Mouse (Mus musculus): ENCODE measurements around the gene Lyl1. TPM values are rescaled to one million over a fixed set of nuclear protein-coding genes. Genes with fewer than 3 reads are reported as not detected.

The Lyl1 gene
- polyA plus RNA-seq, 1 experiment = 6.6 TPM

GRCm38 (mm10) chr8:84699861-84700322, 1.4 kb upstream of the Lyl1 start:
- DNase-seq (ENCODE audit: low read depth, low spot score) = no peak
- 59% methylated on average over 7 of the region's 7 CpGs for WGBS

GRCm38 (mm10) chr8:84700526-84700925, 731 bp upstream of the Lyl1 start:
- WGBS = 72% methylated on average over 5 of the region's 5 CpGs
- DNase-seq (ENCODE audit: low read depth, low spot score) = no peak

GRCm38 (mm10) chr8:84702561-84702960, 1.3 kb downstream of the Lyl1 start:
- 73% methylated on average over 9 of the region's 9 CpGs for WGBS
- no peak for DNase-seq (ENCODE audit: low read depth, low spot score)

- DNase-seq (ENCODE audit: low read depth, low spot score) = no peak
- 81% methylated on average over 6 of the region's 6 CpGs for WGBS
Observed at GRCm38 (mm10) chr8:84702963-84703465, 1.8 kb downstream of the Lyl1 start.

GRCm38 (mm10) chr8:84703466-84704249, 2.4 kb downstream of the Lyl1 start:
- 18% methylated on average over 38 of the region's 38 CpGs for WGBS
- DNase-seq (ENCODE audit: low read depth, low spot score) = no peak

- 13% methylated on average over 16 of the region's 16 CpGs for WGBS
- DNase-seq (ENCODE audit: low read depth, low spot score) = no peak
Observed at GRCm38 (mm10) chr8:84704356-84704755, 3.1 kb downstream of the Lyl1 start.

- WGBS = 16% methylated on average over 61 of the region's 61 CpGs
- DNase-seq (ENCODE audit: low read depth, low spot score) = no peak
Observed at GRCm38 (mm10) chr8:84704867-84705831, 3.9 kb downstream of the Lyl1 start.

GRCm38 (mm10) chr8:84705960-84706359, 4.7 kb downstream of the Lyl1 start:
- DNase-seq (ENCODE audit: low read depth, low spot score) = no peak
- WGBS = 30% methylated on average over 12 of the region's 12 CpGs

GRCm38 (mm10) chr8:84706610-84707266, 5.5 kb downstream of the Lyl1 start:
- DNase-seq (ENCODE audit: low read depth, low spot score) = no peak
- WGBS = 23% methylated on average over 45 of the region's 45 CpGs

GRCm38 (mm10) chr8:84707267-84707883, 6.1 kb downstream of the Lyl1 start:
- 20% methylated on average over 22 of the region's 22 CpGs for WGBS
- no peak for DNase-seq (ENCODE audit: low read depth, low spot score)

- 60% methylated on average over 15 of the region's 15 CpGs for WGBS
- DNase-seq (ENCODE audit: low read depth, low spot score) = no peak
Observed at GRCm38 (mm10) chr8:84708071-84708541, 6.8 kb downstream of the Lyl1 start.

- 32% methylated on average over 12 of the region's 12 CpGs for WGBS
- DNase-seq (ENCODE audit: low read depth, low spot score) = no peak
Observed at GRCm38 (mm10) chr8:84708774-84709475, 7.7 kb downstream of the Lyl1 start.

GRCm38 (mm10) chr8:84709931-84710330, 8.7 kb downstream of the Lyl1 start:
- WGBS = 100% methylated on average over 1 of the region's 1 CpGs
- no peak for DNase-seq (ENCODE audit: low read depth, low spot score)

GRCm38 (mm10) chr8:84711312-84711711, 10.1 kb downstream of the Lyl1 start:
- 56% methylated on average over 3 of the region's 3 CpGs for WGBS
- DNase-seq (ENCODE audit: low read depth, low spot score) = no peak

GRCm38 (mm10) chr8:84711933-84712758, 10.9 kb downstream of the Lyl1 start:
- WGBS = 58% methylated on average over 11 of the region's 11 CpGs
- no peak for DNase-seq (ENCODE audit: low read depth, low spot score)

GRCm38 (mm10) chr8:84712759-84713120, 11.5 kb downstream of the Lyl1 start:
- no peak for DNase-seq (ENCODE audit: low read depth, low spot score)
- WGBS = 57% methylated on average over 3 of the region's 3 CpGs

- 82% methylated on average over 4 of the region's 4 CpGs for WGBS
- DNase-seq (ENCODE audit: low read depth, low spot score) = no peak
Observed at GRCm38 (mm10) chr8:84713381-84713780, 12.1 kb downstream of the Lyl1 start.

- no peak for DNase-seq (ENCODE audit: low read depth, low spot score)
- 94% methylated on average over 4 of the region's 4 CpGs for WGBS
Observed at GRCm38 (mm10) chr8:84714161-84714560, 12.9 kb downstream of the Lyl1 start.

All from large intestine, adult 2 months (tissue).